Mouse (Mus musculus): Measurements from ENCODE around the gene Nf1.

- TF ChIP-seq GATA1 (IDR thresholded peaks at IDR 0.05; ENCODE audit: low read length) (no peak), TAL1 (IDR thresholded peaks at IDR 0.05; ENCODE audit: low read length) (no peak)
These were observed 33.5 kb downstream of the Nf1 start for GRCm38 (mm10) chr11:79373031-79373430.

Measured in erythroblast, embryonic 14.5 days (primary cell).